Mouse (Mus musculus): Measurements from ENCODE around the gene Npepps.
"Not testable (repeated sequence)": the region's sequence is repeated elsewhere in the genome, so short reads cannot be mapped to it uniquely, and the experiment has no call there.

GRCm38 (mm10) chr11:97270004-97270403 lies 10.4 kb downstream of the Npepps start:
- TF ChIP-seq CTCF (IDR thresholded peaks at IDR 0.05; ENCODE audit: low read depth): peak; percentile 30; the same call in 1 of the 2 replicates
- not testable (repeated sequence) for TF ChIP-seq EP300 (IDR thresholded peaks at IDR 0.05; ENCODE audit: low read depth)
